Mouse (Mus musculus): ENCODE results near the gene Mvk. TPM values are rescaled to one million over a fixed set of nuclear protein-coding genes. Genes with fewer than 3 reads are reported as not detected.

The Mvk gene
- total RNA-seq, 1 experiment, result 32.5 TPM

- Histone ChIP-seq H3K27ac (ENCODE audit: insufficient read depth, low read depth, low read length, poor library complexity, severe bottlenecking) (no peak overlapping the region), H3K9ac (ENCODE audit: insufficient read depth, low read depth, low read length, poor library complexity, severe bottlenecking) (no peak overlapping the region), H3K4me3 (ENCODE audit: insufficient read depth in 1 of 2, low read depth in 1 of 2, low read length in 2 of 2, poor library complexity in 1 of 2, severe bottlenecking in 1 of 2) (no peak overlapping the region), H3K36me3 (ENCODE audit: control insufficient read depth, insufficient read depth, low read length, poor library complexity, severe bottlenecking) (no peaks in the 10 kb centered on the region), H3K9me3 (ENCODE audit: control insufficient read depth, insufficient read depth, low read depth, low read length) (no peaks in the 10 kb centered on the region), H3K4me1 (ENCODE audit: control insufficient read depth in 2 of 2, insufficient read depth in 2 of 2, low read length in 2 of 2, poor library complexity in 1 of 2) (peaks cover 0 to 32% of the 10 kb centered on the region in 2 experiments; a peak in 3 of 4 replicates)
- no peak for DNase-seq (ENCODE audit: low read depth, low spot score)
- in situ Hi-C loops (cut with MboI; ENCODE audit: low sequenced_read_pairs in 2 of 2, unreplicated experiment in 2 of 2), result no loop called here
- no peak for TF ChIP-seq MAFK (IDR thresholded peaks at IDR 0.05; ENCODE audit: insufficient read depth, low read depth, low read length)
- no peak for TF ChIP-seq HCFC1 (IDR thresholded peaks at IDR 0.05; ENCODE audit: borderline replicate concordance, insufficient read depth, low read length)
- no peak for TF ChIP-seq ZC3H11A (IDR thresholded peaks at IDR 0.05; ENCODE audit: borderline replicate concordance, low read depth, low read length)
- TF ChIP-seq CHD2 (IDR thresholded peaks at IDR 0.05; ENCODE audit: low read depth, low read length), result no peak
- TF ChIP-seq ZNF384 (IDR thresholded peaks at IDR 0.05; ENCODE audit: low read depth, low read length), result no peak
Observed at GRCm38 (mm10) chr5:114465641-114466040, 21.6 kb downstream of the Mvk start.

- Histone ChIP-seq H3K9me3 (ENCODE audit: control insufficient read depth, insufficient read depth, low read depth, low read length) (no peaks in the 10 kb centered on the region), H3K27ac (ENCODE audit: insufficient read depth, low read depth, low read length, poor library complexity, severe bottlenecking) (no peak overlapping the region), H3K9ac (ENCODE audit: insufficient read depth, low read depth, low read length, poor library complexity, severe bottlenecking) (no peak overlapping the region), H3K36me3 (ENCODE audit: control insufficient read depth, insufficient read depth, low read length, poor library complexity, severe bottlenecking) (no peaks in the 10 kb centered on the region), H3K4me1 (ENCODE audit: control insufficient read depth in 2 of 2, insufficient read depth in 2 of 2, low read length in 2 of 2, poor library complexity in 1 of 2) (peaks cover 0 to 22% of the 10 kb centered on the region in 2 experiments; a peak in 2 of 4 replicates), H3K4me3 (ENCODE audit: insufficient read depth in 1 of 2, low read depth in 1 of 2, low read length in 2 of 2, poor library complexity in 1 of 2, severe bottlenecking in 1 of 2) (peak overlapping the region; percentile 16 to 34; a peak in 1 of 4 replicates)
- in situ Hi-C loops (cut with MboI; ENCODE audit: low sequenced_read_pairs in 2 of 2, unreplicated experiment in 2 of 2), result no loop called here
- TF ChIP-seq CHD2 (IDR thresholded peaks at IDR 0.05; ENCODE audit: low read depth, low read length) (no peak), HCFC1 (IDR thresholded peaks at IDR 0.05; ENCODE audit: borderline replicate concordance, insufficient read depth, low read length) (no peak), ZNF384 (IDR thresholded peaks at IDR 0.05; ENCODE audit: low read depth, low read length) (0 out of 2 replicates have a peak, but pooled peaks have one; percentile 48), ZC3H11A (IDR thresholded peaks at IDR 0.05; ENCODE audit: borderline replicate concordance, low read depth, low read length) (no peak), MAFK (IDR thresholded peaks at IDR 0.05; ENCODE audit: insufficient read depth, low read depth, low read length) (no peak)
- DNase-seq (ENCODE audit: low read depth, low spot score), result no peak
Observed at GRCm38 (mm10) chr5:114467019-114467418, 22.9 kb downstream of the Mvk start.

GRCm38 (mm10) chr5:114467430-114467829 lies 23.4 kb downstream of the Mvk start:
- Histone ChIP-seq H3K9me3 (ENCODE audit: control insufficient read depth, insufficient read depth, low read depth, low read length) (no peaks in the 10 kb centered on the region), H3K27ac (ENCODE audit: insufficient read depth, low read depth, low read length, poor library complexity, severe bottlenecking) (no peak overlapping the region), H3K4me1 (ENCODE audit: control insufficient read depth in 2 of 2, insufficient read depth in 2 of 2, low read length in 2 of 2, poor library complexity in 1 of 2) (peaks cover 0 to 21% of the 10 kb centered on the region in 2 experiments; a peak in 2 of 4 replicates), H3K4me3 (ENCODE audit: insufficient read depth in 1 of 2, low read depth in 1 of 2, low read length in 2 of 2, poor library complexity in 1 of 2, severe bottlenecking in 1 of 2) (peak overlapping the region in 1 of 2 experiments; percentile 34; a peak in 2 of 4 replicates), H3K36me3 (ENCODE audit: control insufficient read depth, insufficient read depth, low read length, poor library complexity, severe bottlenecking) (no peaks in the 10 kb centered on the region), H3K9ac (ENCODE audit: insufficient read depth, low read depth, low read length, poor library complexity, severe bottlenecking) (no peak overlapping the region)
- DNase-seq (ENCODE audit: low read depth, low spot score), result peak; percentile 42
- in situ Hi-C loops (cut with MboI; ENCODE audit: low sequenced_read_pairs in 2 of 2, unreplicated experiment in 2 of 2), result no loop called here
- TF ChIP-seq HCFC1 (IDR thresholded peaks at IDR 0.05; ENCODE audit: borderline replicate concordance, insufficient read depth, low read length), result no peak

- no peak overlapping the region for H3K9ac ChIP-seq (ENCODE audit: insufficient read depth, low read depth, low read length, poor library complexity, severe bottlenecking)
- peaks cover 0 to 16% of the 10 kb centered on the region in 2 experiments; a peak in 2 of 4 replicates for H3K4me1 ChIP-seq (ENCODE audit: control insufficient read depth in 2 of 2, insufficient read depth in 2 of 2, low read length in 2 of 2, poor library complexity in 1 of 2)
- no peak overlapping the region for H3K4me3 ChIP-seq (ENCODE audit: insufficient read depth in 1 of 2, low read depth in 1 of 2, low read length in 2 of 2, poor library complexity in 1 of 2, severe bottlenecking in 1 of 2)
- in situ Hi-C loops (cut with MboI; ENCODE audit: low sequenced_read_pairs in 2 of 2, unreplicated experiment in 2 of 2), result no loop called here
- no peak for TF ChIP-seq CHD2 (IDR thresholded peaks at IDR 0.05; ENCODE audit: low read depth, low read length)
- TF ChIP-seq ZNF384 (IDR thresholded peaks at IDR 0.05; ENCODE audit: low read depth, low read length), result no peak
- no peak for TF ChIP-seq MAFK (IDR thresholded peaks at IDR 0.05; ENCODE audit: insufficient read depth, low read depth, low read length)
- TF ChIP-seq HCFC1 (IDR thresholded peaks at IDR 0.05; ENCODE audit: borderline replicate concordance, insufficient read depth, low read length), result no peak
- no peak for TF ChIP-seq ZC3H11A (IDR thresholded peaks at IDR 0.05; ENCODE audit: borderline replicate concordance, low read depth, low read length)
- DNase-seq (ENCODE audit: low read depth, low spot score), result no peak
- H3K9me3 ChIP-seq (ENCODE audit: control insufficient read depth, insufficient read depth, low read depth, low read length), result no peaks in the 10 kb centered on the region
- no peaks in the 10 kb centered on the region for H3K36me3 ChIP-seq (ENCODE audit: control insufficient read depth, insufficient read depth, low read length, poor library complexity, severe bottlenecking)
- no peak overlapping the region for H3K27ac ChIP-seq (ENCODE audit: insufficient read depth, low read depth, low read length, poor library complexity, severe bottlenecking)
Observed at GRCm38 (mm10) chr5:114468007-114468406, 23.9 kb downstream of the Mvk start.

GRCm38 (mm10) chr5:114470359-114470758 lies 26.3 kb downstream of the Mvk start:
- no peaks in the 10 kb centered on the region for H3K36me3 ChIP-seq (ENCODE audit: control insufficient read depth, insufficient read depth, low read length, poor library complexity, severe bottlenecking)
- in situ Hi-C loops (cut with MboI; ENCODE audit: low sequenced_read_pairs in 2 of 2, unreplicated experiment in 2 of 2), result no loop called here
- H3K9ac ChIP-seq (ENCODE audit: insufficient read depth, low read depth, low read length, poor library complexity, severe bottlenecking), result no peak overlapping the region
- DNase-seq (ENCODE audit: low read depth, low spot score), result no peak
- no peaks in the 10 kb centered on the region for H3K9me3 ChIP-seq (ENCODE audit: control insufficient read depth, insufficient read depth, low read depth, low read length)
- TF ChIP-seq ZC3H11A (IDR thresholded peaks at IDR 0.05; ENCODE audit: borderline replicate concordance, low read depth, low read length) (no peak), CHD2 (IDR thresholded peaks at IDR 0.05; ENCODE audit: low read depth, low read length) (no peak), HCFC1 (IDR thresholded peaks at IDR 0.05; ENCODE audit: borderline replicate concordance, insufficient read depth, low read length) (no peak), ZNF384 (IDR thresholded peaks at IDR 0.05; ENCODE audit: low read depth, low read length) (no peak), MAFK (IDR thresholded peaks at IDR 0.05; ENCODE audit: insufficient read depth, low read depth, low read length) (no peak)
- H3K27ac ChIP-seq (ENCODE audit: insufficient read depth, low read depth, low read length, poor library complexity, severe bottlenecking), result no peak overlapping the region
- peaks cover 0 to 11% of the 10 kb centered on the region in 2 experiments; a peak in 2 of 4 replicates for H3K4me1 ChIP-seq (ENCODE audit: control insufficient read depth in 2 of 2, insufficient read depth in 2 of 2, low read length in 2 of 2, poor library complexity in 1 of 2)
- H3K4me3 ChIP-seq (ENCODE audit: insufficient read depth in 1 of 2, low read depth in 1 of 2, low read length in 2 of 2, poor library complexity in 1 of 2, severe bottlenecking in 1 of 2), result no peak overlapping the region

All from ES-E14 (cell line).